Mouse (Mus musculus): ENCODE measurements at regions not wholly inside any gene's neighbourhood (a gene's known extent, or its start where the extent isn't known, plus 50 kb on each side); places are given as distances from the start of the nearest gene placed in this dataset.
A peak's percentile ranks its signal among the peaks of the same experiment; 100 is the strongest.

DNA sequence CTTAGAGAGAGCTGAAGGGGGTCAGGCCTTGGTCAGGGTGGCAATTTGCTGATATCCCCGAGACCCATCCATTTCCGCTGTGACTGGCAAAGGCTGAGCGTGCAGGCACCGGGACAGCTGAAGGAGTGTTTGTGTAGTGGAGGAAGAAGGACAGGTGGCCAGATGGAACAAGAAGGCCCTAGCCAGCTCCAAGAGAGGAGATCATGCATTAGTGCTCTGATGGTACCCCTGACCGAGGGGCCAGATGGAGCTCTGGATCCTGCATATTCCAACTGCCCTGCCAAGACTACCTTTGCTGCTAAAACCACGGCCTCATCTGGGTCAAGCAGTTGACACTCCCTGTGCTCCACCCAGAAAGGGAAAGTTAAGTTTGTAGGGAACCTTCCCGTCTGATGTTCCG lies 174.7 kb downstream of the Zfp326 start:
- DNase-seq, result no peak

DNA sequence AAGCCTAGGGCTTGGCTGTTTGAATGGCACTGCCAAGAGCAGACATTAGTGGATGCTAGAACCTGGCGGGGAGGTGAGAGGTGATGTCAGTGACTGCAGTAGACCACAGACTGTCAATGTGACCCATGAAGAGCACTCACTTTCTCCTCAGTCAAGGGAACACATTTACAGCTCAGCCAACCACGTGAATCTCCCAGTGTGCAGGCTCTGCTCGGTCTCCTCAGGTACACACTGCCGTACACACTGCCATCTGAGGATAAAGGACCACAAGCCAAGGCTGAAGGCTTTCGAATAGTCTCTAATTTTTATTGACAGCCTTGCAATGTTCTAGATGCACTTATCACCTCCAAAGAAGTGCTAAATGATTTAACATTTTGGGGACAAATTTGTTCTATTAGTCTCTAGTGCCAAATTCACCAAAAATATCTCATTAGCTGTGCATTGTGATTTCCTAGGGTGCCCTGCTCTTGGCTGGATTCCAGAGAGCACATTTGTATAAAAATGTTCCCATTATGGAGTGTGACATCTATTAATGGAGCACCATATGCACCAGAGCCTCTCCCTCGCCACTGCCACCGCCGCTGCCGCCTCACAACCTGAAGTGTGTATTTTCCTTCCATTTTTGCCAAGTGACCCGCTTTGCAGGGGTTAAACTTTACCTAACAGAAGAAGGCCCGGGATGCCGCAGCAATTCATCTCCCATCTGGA lies 168.7 kb downstream of the Zfp326 start:
- DNase-seq, result no peak

DNA sequence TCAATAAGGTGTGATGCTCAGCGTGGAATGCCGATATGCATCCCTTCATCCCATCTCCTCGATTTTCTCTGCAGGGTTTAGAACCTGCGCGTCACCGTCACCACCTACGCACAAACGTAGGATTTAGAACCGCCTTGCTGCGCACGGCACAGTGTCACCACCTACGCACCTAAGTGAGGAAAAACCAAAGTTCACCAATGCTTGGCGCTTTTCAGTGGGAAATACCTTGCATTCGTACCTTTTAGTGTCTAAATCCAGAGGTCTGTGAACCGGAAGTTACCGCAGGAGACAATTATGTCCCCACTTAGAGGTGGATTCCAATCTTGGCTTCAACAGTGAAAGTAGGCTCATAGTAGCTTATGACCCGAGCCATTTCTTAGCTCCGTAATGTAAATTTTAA lies 162.0 kb downstream of the Zfp326 start:
- DNase-seq, result no peak

DNA sequence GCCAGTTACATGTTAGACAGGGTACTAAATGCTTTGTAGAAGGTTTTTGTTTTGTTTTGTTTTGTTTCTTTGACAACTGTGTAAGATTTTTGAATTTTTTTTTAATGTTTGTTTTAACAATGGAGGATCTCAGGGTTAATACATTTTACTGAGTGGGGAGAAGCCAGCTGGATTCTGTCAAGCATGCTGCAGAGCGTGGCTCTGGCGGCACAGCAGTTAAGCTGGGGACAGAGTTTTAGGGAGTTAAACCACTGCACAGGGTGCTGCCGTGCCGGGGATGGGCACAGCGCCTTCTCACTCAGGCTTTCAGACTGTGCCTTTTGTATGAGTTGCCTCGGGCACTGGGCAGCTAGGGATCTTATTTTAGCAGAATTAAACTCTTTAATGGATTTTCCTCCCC lies 159.8 kb downstream of the Zfp326 start:
- no peak for DNase-seq

DNA sequence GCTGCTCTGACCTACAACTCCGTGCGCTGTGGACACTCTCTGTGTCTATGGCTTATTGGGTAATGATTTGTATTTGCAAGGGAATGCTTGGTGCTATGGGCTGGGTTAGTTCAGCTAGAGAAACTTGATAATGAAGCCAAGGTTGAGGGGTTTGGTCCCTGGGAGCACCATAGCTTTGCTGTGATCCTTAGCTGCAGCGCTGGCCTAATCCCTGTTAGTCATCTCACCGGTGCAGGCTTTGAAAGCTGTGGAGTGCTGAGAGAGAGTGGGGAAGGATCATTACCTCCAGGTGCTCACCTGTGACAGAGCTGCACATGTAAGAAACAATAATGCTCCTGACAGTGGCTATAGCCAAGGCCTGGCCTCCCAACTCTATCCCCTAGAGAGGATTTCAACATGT lies 156.6 kb downstream of the Zfp326 start:
- DNase-seq, result no peak

DNA sequence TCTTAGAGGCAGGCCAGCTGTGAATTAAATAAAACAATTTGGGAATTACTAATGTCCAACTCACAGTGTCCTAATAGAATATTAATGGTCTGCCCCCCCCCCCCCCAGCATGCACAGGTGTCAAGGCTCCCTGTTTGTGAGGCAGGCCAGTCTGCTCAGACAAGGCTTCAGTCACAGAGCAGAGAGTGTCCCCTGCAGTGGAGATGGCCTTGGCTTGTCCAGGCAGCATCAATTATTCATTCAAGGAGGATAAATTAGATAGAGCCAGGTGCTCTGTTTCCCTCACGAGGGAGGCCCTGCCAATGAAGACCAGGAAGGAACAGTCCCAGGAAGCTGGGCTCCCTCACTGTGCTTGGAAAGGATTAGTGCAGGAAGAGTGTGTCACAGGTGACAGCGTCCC lies 150.5 kb downstream of the Zfp326 start:
- DNase-seq, result no peak

DNA sequence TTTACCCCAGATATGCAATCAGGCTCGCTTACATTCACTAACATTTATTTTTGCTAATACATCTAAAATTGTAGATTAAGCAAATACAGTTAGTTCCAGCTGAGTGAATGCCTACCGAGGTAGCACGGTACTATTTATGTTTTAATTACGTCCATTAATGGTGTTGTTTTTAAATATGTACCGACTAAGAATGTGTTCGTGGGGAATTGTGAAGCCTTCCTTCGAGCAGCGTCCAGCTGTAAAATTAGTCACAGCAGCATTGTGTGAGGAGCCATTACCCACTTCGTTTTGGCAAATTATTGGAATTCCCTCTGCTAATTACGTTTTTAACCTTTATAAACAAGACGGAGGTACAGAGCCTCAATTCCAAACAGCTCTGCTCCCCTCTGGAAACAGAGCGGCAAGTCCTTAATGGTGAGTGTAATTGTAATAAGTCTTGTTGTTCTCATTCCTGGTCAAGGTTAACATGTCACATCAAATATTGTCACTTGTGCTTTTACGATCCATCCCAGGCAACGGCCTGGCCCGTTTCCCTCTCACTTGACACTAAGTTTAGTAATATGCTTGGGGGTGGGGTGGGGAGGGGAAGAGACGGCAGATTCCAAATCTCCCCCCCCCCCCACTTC lies 128.0 kb downstream of the Zfp326 start:
- no peak for DNase-seq

DNA sequence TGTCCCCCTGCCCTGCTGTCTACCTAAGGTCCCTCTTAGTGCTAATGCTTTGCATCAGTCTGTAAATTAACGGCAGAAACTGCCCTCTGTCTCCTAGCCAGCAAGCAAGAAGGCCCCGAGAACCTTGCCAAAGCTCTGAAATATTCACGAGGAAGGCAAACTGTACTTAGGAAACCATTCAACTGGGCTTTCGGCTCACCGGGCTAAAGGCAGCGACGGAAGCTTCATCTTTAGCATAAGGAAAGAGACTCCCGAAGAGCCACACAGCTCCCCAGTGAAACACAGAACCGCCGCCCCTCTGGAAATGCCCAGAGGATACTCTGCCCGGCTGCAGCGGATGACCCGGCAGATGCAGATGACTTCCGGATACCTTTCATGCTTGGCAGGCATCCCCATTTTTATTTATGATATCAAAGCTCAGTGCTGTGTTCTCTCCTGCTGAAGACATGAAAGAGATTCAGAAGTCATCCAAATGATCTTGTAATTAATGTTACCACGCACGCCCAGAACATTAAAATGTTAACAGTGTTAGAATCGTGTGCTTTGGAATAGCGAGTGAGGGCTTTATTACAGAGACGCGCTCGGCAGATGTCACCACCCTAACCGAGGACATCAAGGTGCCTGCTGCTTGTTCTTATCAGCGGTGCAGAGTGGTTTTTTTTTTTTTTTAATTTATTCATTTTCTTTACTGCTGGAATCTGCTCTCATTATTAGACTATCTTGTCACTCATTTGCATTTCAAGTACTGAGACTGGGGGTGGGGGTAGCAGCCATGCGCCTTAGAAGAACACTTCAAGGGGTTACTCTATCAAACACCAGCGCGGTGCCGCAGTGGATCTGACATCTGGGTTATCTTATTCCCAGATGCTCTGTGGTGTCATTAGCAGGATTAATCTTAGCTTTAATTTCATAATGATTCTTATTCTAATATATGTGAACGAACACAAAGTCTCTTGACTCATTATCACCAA lies 127.2 kb downstream of the Zfp326 start:
- DNase-seq, result no peak

DNA sequence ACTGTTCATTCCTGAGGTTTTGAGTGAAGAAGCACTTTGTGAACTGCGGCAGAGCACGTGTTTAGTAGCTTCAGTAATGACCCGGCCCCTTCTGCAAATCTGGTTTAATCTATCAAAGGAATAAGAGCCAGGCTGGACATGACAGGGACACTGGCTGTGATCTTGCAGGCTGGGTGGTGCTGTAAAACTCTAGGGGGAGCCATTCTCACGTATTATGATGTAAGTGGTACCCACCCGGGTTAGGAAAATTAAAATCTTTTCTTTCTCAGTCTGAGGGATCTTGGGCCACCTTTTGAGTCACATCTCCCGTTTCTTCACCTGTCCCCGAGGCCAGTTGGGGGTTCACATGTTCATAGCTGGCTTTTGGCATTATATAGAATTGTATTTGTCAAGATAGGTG lies 126.0 kb downstream of the Zfp326 start:
- DNase-seq, result no peak

DNA sequence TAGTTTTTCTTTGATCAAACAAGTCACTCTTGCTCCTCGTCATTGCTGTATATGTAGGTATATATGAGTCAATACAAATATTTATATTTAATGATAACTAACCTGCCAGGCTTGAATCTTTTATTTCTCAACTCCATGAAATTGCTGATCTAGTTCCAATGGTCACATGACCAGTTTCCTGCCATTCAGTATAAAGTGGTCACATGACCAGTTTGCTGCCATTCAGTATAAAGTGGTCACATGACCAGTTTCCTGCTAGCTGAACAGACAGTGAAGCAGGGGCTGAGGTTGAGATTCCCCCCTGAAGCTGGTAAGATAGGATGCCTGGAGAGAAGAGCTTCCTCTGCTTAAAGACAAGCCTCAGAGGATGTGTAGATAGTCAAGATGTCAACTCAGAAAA lies 117.9 kb downstream of the Zfp326 start:
- no peak for DNase-seq

DNA sequence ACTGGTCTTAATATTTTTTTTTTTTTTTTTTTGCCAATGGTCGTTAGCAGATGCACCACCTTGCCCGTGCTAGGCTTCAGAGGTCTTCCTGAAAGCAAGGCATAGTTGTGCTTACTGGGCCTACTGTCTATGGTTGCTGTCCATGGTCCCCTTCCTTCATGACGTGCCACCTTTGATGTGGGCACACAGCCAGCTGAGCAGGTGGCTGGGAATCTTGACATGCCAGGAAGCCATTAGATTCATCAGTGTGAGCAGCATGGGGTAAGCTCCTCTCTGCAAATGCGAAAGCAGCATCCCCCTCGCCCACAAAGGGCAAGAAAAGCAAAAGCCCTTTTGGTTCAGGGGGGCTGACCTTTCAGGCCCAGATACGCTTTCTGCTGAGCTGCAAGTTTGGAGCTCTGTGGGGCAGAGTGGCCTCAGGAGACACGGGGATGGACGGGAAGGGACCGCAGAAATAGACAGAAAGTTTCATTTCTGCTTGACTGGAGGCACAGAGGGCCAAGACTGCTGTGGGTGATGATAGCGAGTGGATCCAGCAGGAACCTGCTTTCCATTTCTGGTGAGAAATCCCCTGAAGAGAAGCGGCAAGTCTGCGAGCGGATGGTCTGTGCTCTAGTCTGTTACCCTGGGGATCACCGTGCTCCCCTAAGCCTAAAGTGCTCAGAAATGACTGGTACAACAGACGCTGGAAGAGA lies 116.8 kb downstream of the Zfp326 start:
- no peak for DNase-seq

DNA sequence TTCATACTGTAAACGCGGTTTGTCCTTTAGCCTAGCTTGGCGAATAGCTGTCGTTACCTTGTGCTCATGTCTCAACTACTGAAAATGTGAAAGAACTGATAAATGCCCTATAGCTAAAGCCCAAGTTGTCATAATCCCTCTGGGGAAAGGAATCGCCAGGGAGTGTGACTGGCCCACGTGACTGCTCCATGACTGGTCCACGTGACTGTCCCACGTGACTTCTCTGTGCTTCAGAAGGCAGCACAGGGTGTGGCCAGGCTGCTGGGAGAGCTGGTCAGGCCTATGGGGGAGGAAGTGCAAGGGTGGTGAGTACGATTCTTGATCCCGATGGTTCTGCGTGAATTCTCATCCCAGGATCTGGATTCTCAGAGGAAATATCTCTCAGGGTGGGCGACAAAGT lies 114.4 kb downstream of the Zfp326 start:
- no peak for DNase-seq

DNA sequence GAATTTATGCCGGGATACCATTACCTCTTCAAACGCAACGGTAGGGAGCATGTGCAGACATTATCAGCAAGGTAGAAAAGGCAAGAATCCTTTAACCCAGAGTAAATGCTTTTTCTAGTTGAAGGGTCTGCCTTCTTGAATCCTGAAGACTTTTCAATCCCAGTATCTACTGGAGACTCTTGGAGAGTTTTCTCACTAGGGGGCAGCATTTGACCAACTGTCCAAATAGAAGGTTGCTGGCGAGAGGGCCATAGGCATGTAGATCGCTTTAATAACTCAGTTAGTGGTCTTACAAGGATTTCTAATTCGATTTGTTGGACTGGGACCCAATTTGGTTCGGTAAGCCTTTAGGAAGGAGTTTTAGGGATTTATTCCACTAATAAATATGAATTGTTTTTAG lies 110.0 kb downstream of the Zfp326 start:
- peak; percentile 38 for DNase-seq

DNA sequence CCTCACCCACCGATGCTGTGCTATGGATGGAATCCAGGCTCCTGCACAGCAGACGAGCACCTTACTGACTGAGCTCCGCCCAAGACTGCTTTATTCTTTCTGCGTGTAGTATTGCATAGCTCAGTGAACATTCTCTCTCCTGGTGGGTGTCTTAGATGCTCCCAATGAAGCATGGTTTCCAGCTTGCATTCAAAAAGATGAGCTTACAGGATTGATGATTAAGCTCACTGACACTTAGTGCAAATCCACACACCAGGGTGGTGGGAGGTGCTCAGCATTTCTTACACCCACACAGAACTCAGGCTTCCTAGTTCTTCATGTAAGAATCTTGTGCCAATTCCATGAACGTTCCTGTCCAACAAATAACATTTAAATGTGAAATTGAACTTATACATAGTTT lies 106.8 kb downstream of the Zfp326 start:
- no peak for DNase-seq

DNA sequence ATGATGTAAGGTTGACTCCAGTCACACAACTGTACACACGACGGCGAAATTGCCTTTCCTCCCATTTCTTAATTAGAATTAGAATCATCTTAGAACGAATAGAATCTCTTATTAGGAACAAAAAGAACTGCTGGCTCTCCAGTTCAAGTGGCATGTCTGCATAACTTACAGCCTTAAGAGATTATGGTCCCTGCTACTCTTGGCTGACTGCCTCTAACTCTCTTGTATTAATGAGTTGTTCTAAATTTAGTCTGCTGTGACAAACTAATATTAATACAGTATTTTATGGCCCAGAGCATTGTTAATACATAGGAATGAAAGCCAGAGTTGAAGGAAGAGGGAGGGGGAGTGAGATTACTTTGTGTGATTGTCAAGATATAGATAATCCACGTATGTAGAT lies 100.4 kb downstream of the Zfp326 start:
- DNase-seq, result no peak

DNA sequence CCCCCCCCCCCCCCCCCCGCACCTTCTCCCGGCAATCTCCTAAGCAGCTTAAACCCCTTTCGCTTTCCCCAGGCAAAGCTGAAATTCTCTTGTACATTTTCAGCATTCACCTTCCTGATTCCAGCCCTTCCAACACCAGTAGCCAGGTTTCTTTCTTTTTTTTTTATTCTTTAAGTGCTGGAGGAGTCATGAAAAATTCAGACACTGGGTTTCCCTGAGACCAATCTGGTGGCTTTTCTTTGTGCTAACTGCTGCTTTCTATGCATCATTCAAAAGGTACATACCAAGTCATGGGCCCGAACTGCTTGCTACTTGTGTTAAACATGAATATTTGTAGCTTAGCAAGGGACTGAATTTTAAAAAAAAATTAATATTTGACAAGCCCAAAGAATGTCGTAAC lies 99.7 kb downstream of the Zfp326 start:
- DNase-seq, result no peak

DNA sequence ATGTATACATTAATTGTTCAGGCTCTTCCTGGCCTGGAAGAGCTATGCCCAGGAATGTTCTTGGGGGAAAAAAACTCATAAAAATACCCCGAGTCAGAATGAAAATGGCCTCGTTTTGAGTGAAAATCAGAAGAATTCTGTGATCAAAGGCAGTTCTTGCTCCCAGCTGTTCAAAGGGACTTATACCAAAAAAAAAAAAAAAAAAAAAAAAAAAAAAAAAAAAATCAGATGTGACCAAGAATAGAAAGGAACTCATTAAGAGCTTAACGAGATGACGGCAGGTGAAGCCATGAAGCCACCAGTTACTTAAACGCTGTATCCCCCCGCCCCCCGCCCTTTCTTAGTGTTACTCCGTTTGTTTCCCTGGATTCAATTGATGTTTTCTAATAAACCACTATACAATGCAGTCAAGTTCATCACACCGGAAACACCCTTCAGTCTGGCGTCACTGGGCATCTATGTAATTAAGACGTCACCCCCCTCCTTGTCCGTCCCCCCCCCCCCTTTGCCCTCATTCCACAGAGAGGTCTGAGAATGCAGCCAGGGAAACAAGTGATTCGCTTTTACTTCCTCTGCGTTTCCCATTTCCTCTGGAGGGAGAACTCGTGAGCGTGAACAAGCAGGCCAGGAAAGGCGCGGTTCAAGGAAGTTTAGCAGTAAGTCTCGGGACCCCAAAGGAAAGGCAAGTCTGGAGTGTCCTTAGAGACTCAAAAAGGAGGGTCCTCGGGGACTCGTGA lies 99.1 kb downstream of the Zfp326 start:
- DNase-seq, result peak; percentile 6

DNA sequence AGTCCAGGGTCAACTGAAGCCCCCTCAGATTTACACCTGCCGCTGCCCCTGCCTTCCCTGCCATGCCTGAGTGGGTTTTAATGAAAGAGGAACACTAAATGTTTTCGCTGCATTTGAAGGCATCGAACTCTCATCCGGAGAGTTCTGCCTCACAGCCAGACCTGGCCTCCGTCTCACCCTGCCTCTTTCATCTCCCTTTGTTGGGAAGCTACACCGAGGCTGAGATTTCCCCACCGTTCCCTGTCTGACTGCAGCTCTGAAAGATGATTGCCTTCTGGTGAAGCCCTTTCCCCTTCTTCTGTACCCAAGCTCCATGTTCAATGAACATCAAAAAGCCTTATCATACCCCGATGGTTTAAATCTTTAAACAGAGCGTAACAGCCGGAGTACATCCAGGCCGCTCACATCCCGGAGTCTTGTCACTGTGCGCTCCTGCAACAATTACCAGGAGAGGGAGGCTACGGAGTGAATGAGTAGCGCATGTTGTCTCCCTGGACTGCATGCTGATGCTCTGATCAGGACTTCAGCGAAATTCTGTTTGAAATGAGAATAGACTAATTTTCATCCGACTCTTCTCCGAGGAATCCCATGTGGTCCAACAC lies 98.3 kb downstream of the Zfp326 start:
- no peak for DNase-seq
